Mouse (Mus musculus) cerebellum, adult 9-10 months (tissue): ENCODE measurements at regions not wholly inside any gene's neighbourhood (a gene's known extent, or its start where the extent isn't known, plus 50 kb on each side); places are given as distances from the start of the nearest gene placed in this dataset.

Experiments used
- DNase-seq: peaks from one replicate; pipeline ENCODE4 v3.0.0; 2022

DNA sequence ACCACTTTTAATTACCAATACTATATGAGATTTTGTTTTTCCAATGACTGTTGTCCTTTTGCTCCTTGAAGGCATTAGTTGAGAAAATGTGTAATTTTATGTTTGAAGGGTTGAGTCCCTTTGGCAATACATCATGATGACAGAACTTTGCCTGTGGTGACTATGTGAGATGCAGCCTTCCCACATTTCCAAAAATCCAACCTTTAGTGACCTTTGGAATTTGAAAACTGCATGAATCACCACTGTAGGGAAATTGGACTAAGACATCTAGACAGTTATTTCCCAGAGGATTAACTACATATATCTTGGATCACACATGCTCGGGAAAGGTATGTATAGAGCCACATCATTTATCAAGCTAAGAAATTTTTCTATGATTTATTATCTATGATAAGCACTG is 57.7 kb downstream of the Fbxo5 start:
- no peak for DNase-seq

GRCm38 (mm10) chr10:5735141-5735540 is 70.3 kb downstream of the Fbxo5 start:
- DNase-seq: peak; percentile 5

- no peak for DNase-seq
Observed at GRCm38 (mm10) chr10:5699791-5700190, 60.8 kb downstream of the Vip start.

DNA sequence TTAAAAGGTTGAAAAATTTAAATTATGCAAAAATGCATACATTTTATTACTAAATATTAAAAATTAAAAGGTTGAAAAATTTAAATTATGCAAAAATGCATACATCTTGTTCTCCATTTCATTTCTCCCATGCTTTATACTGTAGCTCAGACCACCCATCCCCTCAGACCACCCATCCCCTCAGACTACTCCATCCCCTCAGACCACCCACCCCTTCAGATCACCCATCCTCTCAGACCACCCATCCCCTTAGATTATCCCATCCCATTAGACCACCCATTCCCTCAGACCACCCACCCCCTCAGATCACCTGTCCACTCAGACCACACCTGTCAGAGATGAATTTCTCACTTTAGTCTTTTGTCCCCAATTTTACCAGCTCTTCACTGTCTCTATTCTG is 58.4 kb downstream of the Vip start:
- DNase-seq: no peak
